Mouse (Mus musculus): ENCODE results near the gene Mast4.

Mast4 gene

DNA sequence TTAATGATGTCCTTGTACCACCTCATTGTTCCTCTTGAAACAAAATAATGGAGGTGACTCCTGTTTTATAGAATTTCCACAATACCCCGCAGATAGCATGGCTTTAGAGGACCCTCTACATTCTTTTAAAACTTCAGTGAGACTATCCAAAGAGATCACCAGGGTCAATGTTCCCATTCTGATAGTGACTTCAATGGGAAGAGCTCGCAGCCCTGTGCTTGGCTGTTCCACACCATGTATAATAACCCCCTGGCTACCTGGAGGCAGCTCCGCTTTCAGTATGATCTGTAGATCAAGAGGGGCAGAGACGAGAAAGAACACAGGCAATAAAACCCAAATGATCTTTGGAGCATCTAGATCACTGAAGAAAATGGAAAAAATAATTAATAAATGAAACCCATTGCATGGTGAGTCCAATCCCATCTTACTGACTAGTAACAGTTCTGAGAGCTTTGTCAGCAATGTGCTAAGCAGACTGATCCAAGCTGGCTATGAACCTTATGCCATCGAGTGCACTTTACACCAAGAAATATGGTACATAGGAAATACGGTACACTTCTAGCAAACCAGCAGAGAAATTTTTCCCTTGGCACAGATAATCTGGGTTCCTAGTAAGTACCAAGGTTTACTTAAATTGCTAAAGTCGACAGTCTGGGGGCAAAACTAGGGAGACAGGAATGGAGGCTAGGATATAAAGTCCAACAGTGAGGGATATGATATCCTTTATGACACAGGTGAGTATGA lies 341.4 kb downstream of the Mast4 start:
- in situ Hi-C loops (cut with MboI, MseI) = no loop called here

DNA sequence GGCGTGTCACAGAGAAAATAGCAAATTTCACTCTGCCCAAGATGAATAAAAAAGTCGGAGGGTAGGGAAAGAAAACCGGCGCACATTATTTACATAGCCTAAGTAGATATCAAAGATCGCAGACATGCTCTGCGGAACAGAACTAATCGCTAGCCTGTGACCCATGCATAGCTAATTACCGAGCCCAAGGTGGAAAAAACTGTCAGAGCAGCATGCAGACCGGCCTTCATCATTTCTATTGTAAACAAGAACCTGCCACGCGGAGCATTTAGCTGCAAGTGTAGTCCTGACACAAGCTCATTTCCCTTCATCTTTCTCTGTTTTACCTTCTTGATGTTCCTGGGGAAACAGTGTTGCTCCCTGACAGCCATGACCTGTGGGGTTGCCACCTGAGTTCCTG lies 342.4 kb downstream of the Mast4 start:
- in situ Hi-C loops (cut with MboI, MseI) = no loop called here

DNA sequence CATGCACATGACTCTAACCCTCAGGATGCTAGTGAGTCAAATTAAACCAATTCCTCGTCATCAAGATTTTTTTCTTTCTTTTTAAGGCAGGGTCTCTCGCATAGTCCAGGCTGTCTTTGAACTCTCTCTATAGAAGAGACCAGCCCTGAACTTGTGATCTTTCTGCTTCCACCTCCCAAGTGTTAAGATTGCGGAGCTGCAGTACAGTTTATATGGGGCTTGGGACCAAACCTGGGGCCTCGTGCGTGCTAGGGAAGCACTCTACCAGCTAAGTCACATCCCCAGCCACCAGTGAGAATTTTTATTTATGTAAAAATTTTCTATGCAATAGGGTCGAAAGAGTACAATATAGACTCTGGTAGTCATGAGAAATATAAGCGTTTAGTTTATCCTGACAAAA lies 343.1 kb downstream of the Mast4 start:
- in situ Hi-C loops (cut with MboI, MseI) = no loop called here

DNA sequence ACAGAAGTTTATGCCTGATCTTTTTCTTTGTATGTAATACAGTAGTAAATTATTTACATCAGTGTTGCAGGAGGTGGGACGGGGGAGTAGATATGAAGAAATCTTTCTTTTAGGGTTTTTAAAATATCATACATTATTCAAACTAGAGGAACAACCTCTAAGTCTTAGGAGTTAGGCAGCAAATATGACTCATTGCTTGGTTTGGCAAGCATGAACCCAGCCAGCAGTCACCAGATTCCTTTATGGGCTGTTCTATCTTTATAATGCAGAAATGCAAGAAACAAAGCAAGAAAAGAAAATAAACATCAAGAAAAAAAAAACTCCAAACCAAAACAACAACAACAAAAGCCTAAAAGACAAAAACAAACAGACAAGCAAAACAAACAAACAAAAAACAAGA lies 344.2 kb downstream of the Mast4 start:
- in situ Hi-C loops (cut with MboI, MseI) = no loop called here

DNA sequence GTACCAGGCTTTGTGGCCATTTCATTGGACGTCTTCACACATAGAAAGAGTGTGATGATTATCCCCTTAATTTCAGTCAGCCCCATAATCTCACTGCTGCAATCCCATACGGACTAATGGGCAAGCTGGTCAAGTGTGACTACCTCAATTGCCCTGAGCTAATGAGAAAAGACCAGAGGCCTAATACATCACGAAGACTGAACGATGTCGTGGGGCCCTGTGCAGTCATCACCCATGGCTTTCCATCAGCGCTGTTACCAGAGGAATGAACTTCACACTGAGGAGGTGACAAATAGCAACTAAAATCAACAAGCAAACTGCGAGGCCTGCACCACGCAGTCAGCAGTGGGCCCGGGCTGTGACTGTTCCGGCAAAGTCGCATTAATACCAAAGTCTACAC lies 344.7 kb downstream of the Mast4 start:
- in situ Hi-C loops (cut with MboI, MseI) = no loop called here

DNA sequence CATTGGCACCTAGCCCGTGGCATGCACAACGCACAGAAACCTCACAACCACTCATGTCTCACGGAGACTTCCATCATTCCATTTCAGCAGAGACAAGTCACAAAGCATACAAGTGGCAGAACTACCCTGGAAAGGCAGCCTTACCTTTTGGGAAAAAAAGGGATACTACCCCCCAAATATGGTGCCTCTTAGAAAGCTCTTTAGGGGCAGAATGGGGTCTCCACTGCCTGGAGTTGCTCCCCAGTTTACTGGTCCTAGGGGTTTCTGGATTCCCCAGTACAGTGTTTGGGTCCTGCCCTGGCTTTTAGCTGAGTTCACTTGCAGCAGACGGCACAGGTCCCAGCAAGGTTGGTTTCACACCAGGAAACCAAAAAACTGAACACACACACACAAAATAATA lies 345.3 kb downstream of the Mast4 start:
- in situ Hi-C loops (cut with MboI, MseI) = no loop called here

DNA sequence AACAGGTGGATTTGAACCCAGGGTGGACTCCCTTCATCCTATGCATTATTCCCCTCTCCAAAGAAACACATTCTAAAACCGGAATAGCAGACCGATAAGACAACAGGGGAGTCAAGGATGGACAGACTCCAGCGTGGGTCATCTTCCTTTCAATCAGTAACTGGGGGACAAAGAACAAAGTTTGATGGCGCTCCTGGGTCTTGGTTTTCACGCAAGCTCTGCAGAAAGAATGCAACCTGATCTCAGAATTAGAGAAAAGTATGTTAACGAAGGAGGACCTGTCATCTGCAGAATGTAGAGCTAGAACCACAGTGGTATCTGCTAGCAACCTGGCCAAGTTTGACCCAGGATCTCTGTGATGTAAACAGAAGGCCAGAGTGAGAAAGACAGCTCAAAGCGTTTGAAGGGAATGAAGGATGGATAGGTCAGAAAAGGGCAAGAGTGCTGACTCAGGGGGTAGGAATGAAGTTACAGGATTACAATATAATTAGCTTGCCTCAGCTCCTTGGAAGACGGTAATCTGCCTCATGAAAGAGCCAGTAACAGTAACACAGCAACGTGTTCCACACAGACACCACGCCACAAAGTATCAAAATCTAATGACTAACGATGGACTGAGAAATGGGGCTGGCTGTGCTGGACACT lies 345.9 kb downstream of the Mast4 start:
- in situ Hi-C loops (cut with MboI, MseI) = no loop called here

DNA sequence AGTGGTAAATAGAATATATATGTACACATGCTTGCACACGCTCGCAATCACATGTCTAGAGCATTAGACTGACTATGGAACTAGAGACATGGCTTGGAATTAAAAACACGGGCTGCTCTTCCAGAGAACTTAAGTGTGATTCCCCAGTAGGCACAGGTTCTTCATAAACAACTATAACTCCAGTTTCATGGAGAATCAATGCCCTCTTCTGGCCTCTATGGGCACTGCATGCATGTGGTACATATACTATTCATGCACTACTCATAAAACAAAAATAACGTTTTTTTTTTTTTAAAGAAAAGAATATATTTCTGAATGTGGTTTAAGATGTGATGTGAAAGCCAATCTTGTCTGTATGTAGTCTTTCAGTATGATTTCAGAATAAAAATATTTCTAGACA lies 349.7 kb downstream of the Mast4 start:
- in situ Hi-C loops (cut with MboI, MseI) = no loop called here

DNA sequence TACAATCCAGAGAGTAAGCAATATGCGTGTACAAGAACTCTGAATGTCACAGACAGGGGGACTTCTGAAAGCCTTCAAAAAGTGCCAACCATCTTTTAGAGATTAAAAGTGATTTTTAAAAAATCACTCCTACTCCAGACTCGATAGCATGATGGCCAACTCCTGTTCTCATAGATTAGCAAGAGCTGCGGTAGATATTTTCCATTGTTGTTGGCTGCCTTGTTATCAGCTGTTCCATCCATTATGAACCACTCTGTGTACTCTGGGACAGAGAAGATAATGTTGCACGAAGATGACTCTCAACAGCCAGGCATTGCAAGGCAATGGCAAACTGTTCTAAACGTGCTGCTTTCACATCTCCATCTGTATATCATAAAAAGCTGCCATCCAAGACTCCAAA lies 360.4 kb downstream of the Mast4 start:
- in situ Hi-C loops (cut with MboI, MseI) = no loop called here

DNA sequence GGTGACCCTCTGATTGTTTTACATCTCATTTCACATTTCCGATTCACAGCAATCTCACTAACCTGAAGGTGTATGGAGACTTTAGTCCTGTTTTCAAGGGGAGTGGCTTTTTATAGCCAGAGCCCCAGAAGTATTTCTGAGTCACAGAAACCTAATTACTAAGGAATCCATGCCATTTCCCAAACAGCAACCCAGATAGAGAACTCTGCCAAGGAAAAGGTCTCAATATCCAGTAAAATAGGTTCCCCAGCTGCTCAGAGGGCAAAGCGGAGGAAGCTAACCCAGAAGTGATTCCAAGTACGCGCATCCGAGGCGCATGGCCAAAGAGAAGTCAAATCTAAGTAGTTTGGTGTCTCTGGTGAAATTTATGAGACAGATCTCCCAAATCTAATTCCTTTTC lies 370.8 kb downstream of the Mast4 start:
- in situ Hi-C loops (cut with MboI, MseI) = no loop called here

DNA sequence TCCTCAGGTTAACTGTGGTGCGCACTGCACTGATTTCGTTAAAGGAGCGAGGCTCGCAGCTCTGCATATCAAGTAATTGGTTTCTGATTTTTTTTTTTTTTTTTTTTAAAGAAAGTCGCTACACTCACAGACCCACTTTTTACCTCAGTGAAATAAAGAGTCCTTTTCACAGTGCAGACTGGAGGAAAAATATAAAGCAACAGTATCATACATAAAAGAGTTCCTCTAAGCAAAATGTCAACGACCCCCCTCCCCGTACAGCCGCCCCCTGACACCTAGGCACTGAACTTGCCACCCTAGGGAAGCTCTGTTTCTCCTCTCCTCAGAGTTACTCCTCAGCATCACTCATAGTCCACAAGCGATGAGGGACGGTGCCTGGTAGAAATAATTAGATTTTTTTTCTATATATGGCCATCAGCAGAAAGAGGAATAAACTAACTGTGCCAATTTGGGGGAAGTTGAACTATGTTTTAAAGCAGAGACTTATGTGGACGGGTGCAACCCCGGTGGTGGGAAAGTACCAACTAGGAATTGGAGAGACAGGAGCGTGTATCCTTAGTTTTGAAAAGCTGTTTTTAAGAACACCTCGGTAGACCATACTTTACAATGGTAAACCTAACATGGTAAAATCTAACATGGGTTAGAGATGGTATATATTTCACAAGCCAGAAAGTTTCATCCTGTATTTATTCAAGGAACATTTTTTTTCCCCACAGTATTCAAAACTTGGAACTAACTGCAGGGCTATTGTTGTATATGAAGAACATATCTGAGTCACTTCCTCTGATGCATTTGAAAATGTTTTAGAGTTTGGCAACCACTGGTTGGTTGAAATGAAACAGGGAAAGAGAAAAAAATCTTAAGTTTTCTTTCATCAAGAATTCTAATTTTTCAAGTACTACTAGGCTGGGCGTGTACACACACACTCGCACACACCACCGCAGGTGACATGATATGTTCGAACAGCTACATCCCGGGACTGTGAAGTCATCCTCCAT lies 375.7 kb downstream of the Mast4 start:
- in situ Hi-C loops (cut with MboI, MseI) = no loop called here

DNA sequence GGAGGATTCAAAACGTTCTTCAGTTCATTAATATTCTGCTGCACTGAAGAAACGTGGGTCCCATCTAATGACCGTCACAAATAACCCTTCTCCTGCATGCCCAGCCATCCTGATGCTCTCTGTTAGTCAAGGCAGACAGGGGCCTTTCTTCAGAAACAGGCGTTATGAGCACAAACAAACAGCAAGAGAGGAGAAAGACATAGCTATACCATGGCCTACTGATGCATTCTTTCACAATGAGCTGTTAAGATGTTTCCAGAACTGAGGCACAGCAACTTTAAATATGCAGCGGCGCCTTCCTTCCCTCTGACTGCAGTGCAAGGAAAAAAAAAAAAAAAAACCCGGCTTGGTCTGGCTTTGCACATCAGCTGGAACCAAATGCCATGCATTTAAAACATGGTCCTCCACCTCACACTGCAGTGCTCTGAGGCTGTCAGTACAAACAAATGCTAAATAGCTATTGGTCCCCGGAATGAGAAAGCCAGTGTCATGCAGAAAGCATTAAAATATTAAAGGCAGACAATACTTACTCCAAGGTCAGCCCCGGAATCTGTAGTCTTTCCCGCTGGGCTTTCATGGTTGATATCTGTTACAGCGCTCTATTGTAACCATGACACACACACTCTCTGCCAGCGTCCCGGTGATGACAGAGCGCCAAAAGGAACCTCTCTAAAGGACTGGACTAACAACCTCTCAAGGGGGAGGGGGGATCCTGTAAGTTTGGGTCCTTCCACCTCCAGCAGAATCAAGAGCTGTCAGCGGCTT lies 376.6 kb downstream of the Mast4 start:
- in situ Hi-C loops (cut with MboI, MseI) = no loop called here

DNA sequence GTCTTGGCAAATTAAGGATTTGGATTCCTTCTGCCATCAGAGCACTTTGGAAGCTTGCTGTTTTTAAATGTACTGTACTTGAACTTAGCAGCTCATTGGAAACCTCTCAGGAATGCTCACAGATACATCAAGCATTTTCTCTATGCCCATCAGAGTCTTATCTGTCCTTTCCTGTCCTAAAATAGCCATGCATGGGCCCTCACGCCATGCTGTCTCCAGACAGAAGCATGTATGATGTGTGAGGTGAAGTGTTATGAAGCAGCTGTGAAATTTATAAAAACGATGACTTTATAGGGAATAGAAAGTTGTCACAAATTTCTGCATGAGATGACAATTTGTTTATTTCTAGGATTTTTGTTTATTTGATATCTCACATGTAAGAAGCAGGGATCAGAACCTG lies 378.8 kb downstream of the Mast4 start:
- in situ Hi-C loops (cut with MboI, MseI) = no loop called here

DNA sequence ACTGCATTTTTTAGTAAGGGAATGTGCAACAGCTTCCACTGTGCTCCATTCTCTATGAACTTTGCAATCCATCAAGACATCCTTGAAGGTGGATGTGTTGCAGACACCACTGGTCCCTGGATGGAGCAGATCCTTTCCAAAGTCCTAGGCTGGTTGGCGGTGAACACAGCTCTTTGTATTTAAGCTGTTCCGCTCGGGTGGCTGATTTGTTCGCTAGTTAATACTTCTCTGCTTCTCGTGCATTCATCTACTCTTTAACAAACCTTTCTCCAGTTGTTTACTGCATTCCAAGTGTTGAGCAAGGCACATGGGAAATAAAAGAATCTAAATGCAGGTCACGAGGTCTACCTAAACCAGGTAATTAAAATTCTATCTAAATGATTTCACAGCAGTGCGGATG lies 384.5 kb downstream of the Mast4 start:
- in situ Hi-C loops (cut with MboI, MseI) = no loop called here

DNA sequence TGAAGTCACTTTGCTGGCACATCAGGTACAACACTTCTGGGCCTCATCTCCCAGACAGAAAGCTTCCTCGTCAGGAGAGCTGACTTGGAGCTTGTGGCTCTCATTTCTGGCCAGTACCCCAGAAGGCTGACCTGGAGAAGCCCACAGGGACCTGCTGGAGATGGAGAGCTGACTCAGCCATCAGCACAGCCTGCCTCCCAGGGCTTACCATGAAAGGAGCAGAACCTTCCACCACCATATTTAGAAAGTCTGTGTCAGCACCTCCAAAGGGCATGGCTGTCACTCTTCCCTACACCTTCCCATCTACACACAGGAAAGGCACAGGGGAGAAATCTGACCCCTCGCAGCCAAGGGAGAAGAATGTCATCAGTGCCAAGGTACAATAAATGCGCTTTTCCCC lies 385.3 kb downstream of the Mast4 start:
- in situ Hi-C loops (cut with MboI, MseI) = no loop called here

DNA sequence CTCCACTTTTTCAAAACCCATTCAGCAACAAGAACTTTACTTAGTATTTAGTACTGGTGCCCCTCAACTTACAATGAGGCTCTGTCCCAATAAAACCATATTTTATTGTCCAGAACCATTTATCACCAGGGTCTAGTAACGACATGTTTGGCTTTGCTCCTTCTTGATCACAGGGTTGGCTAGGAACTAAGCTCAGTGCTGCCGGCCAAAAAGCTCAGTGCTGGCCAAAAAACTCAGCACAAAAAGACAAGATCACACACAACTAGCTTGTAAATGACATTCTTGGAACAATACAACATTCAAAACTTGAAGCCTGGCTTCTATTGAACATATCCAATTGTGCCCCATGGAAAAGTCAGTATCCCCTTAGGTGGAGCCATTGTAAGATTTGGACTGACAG lies 386.8 kb downstream of the Mast4 start:
- in situ Hi-C loops (cut with MboI, MseI) = no loop called here

DNA sequence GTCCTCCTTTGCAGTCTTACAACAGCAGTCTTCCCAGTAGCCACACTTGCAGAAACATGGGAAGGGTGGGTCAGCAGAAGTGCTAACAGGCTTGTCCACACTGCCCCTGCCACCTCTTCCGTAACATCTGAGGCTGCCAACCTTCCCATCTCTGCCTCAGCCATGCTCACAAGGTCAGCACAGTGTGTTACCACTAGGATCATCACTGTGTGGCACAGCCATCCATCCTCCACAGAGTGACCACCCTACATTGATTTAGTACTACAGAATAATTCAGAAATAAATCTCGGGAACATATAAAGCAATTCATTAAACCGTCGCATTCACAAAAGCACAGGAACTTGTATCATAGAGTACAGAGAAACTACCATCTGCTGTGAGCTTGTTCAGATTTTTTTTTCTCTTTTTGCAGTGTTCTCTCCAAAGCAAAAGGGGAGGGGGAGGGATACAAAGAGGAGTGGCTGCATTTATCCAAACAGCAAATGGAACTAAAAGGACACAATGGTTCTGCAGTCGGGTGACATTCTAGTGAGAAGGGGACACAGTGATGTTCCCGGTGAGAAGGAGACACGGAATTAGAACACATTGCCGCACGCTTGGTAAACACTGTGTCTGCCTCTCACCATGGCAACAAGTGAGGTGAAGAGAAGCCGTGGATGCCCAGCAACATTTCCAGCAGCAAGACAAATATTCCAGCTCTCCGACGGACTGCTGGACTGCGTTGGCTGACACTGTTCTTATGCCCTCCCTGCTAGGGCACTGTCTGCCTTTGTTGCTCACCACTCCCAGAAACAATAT lies 388.1 kb downstream of the Mast4 start:
- in situ Hi-C loops (cut with MboI, MseI) = no loop called here

DNA sequence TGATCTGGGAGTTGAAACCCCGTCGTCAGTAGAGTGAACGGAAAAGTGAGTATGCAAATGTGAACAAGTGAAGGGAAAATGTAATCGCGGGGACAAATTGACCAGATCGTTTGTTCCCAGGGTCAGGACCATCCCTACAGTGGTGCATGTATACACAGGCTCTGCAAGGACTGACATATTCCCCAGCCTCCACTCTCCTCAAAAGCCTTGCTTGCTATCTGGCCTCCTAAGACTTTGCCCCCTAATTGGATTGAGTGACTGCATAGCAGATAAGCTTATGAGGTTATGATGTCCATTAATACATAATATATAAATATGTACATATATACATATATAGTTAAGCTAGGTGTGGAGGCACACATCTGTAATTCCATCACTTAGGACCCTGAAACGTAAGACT lies 388.8 kb downstream of the Mast4 start:
- in situ Hi-C loops (cut with MboI, MseI) = no loop called here

DNA sequence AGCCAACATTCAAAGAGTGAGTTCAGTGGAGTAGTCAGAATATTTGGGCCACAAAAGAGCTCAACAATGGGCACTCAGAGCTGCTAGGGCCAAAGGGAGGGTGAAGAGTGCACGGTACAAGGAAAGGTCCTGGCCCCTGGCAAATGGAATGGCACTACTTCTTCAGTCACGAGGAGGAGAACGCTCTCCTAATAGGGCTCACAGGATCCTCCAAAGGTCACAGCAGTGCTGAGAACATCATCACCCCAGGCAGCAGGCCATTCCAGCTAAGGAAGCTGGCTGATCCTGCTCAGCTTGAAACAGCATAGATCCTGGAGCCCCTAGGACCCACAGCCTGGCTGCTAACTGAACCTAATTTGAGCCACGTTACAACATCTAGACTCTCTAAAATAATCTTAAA lies 389.8 kb downstream of the Mast4 start:
- in situ Hi-C loops (cut with MboI, MseI) = no loop called here

DNA sequence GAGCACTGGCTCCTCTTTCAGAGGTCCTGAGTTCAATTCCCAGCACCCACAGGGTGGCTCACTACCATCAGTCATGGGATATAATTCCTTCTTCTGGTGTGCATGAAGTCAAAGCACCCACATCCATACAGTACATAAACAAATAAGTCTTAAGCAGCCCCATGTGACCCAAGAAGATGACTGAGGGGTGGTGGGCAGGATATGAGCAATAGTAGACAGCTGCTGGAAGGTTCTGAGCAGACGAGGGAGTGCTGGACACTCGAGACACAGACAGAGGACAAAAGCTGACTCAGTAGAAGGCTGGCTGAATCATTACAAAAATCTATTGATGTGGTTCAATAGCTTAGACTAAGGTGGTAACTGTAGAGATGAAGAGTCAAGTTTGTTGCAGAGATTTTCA lies 391.7 kb downstream of the Mast4 start:
- in situ Hi-C loops (cut with MboI, MseI) = no loop called here

DNA sequence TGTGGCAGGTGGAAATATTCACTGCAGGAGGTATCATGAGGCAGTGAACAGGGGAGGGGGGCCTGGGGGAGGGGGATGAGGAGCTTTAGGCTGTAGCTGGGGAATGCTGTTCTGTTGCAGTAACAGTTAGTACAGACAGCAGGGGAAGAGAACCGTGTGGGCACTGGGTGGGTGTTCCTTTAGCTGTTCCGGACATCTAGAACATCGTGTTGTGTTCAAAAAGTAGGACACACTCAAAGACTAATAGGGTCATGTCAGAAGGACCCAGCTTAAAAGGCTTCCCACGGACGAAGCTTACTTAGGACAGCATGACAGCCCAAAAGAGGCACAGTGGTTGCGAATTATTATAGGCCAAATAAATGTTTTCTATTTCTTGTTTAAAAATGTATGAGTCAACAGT lies 393.8 kb downstream of the Mast4 start:
- in situ Hi-C loops (cut with MboI, MseI) = no loop called here

Measured in T-helper 17 cell (primary cell).